Mouse (Mus musculus) liver, postnatal 0 days (tissue): ENCODE measurements at regions not wholly inside any gene's neighbourhood (a gene's known extent, or its start where the extent isn't known, plus 50 kb on each side); places are given as distances from the start of the nearest gene placed in this dataset.

Experiments used
- CTCF ChIP-seq: sonication (generic); IDR thresholded peaks from 2 replicates; pipeline ENCODE4 v1.5.1; 2016; ENCODE audit warnings: antibody characterized with exemption, low read depth
- EP300 ChIP-seq: IDR thresholded peaks from 2 replicates; pipeline ENCODE4 v1.6.1; 2016; ENCODE audit warnings: antibody characterized with exemption, low read depth, mild to moderate bottlenecking

- TF ChIP-seq EP300 (no peak), CTCF (no peak)
Observed at GRCm38 (mm10) chr17:47221068-47221796, 147.5 kb upstream of the Mrps10 start.
